Mouse (Mus musculus): ENCODE data around the gene Grasp. TPM values are rescaled to one million over a fixed set of nuclear protein-coding genes. Genes with fewer than 3 reads are reported as not detected.
A peak's percentile ranks its signal among the peaks of the same experiment; 100 is the strongest.

The Grasp gene
- polyA plus RNA-seq (2012; rRNA removed): 6.2 and 7.0 TPM in 2 replicates

- Histone ChIP-seq H3K36me3 (ENCODE audit: control insufficient read depth, insufficient read depth, low read length) (no peaks in the 10 kb centered on the region), H3K4me1 (ENCODE audit: control insufficient read depth, insufficient read depth, low read length) (no peaks in the 10 kb centered on the region; the same call in 1 of the 2 replicates), H3K4me3 (ENCODE audit: insufficient read depth, low read depth, low read length) (peak within 1 kb of the TSS; percentile 74), H3K27me3 (replicated peaks; ENCODE audit: control insufficient read depth, insufficient read depth, low read length) (no peaks in the 10 kb centered on the region), H3K27ac (ENCODE audit: insufficient read depth, low read depth, low read length) (peak within 1 kb of the TSS; percentile 67)
- TF ChIP-seq POLR2A (IDR thresholded peaks at IDR 0.05; ENCODE audit: low read depth, low read length) (peak; percentile 91), CTCF (conservative IDR thresholded peaks at IDR 0.05; ENCODE audit: insufficient read depth, insufficient read length, low read depth, low read length) (no peak)
- WGBS: 2% methylated on average over 77 of the region's 77 CpGs
- DNase-seq: peak; percentile 94
These were observed at the start of gene Grasp for GRCm38 (mm10) chr15:101224006-101224906. Gene Grasp (plus strand): TSS chr15:101224188.

DNA sequence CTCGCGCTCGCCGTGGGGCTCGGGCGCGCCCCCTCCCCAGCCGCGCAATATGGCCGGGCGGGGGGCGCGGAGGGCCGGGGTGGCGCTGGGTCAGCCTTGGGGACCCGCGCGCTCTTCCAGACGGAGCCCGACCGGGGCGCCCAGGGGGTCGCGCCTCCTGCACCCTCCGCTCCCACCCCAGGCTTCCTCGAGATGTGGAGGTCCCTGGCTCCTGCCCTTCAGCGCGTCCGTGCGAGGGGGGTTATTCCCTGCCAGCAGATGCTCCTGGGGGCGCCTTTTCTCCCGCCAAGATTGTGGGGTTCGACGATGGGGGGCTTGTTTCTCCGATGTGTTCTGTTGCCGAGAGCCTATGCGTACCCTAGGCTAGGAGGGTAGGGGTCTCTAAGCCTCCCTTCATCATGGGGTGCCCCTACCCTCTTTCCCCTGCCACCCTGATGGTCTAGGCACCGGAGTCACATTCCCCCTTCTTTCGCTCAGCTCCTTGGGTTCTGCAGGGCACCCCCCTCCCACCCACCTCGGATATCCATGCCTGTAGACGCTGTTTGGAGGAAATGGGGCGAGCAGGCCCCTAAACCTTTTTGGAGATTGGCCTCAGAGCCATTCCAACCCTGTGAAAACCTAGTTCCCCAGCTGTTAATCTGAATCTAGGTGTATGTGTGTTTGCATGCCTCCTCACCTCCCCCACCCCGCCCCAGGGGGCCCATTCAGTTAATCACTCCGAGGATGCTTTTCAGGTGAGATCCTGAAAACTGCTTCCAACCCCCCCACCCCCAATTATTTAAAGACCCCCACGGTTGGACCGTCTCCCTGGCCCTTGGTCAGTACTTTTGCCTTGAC lies 49.5 kb upstream of the Grasp start:
- no peak for DNase-seq
- no peak for TF ChIP-seq POLR2A (IDR thresholded peaks at IDR 0.05; ENCODE audit: low read depth, low read length)
- no peak for TF ChIP-seq CTCF (conservative IDR thresholded peaks at IDR 0.05; ENCODE audit: insufficient read depth, insufficient read length, low read depth, low read length)
- Histone ChIP-seq H3K27ac (ENCODE audit: insufficient read depth, low read depth, low read length) (peak overlapping the region; percentile 67), H3K36me3 (ENCODE audit: control insufficient read depth, insufficient read depth, low read length) (no peaks in the 10 kb centered on the region), H3K4me3 (ENCODE audit: insufficient read depth, low read depth, low read length) (peak overlapping the region; percentile 69), H3K4me1 (ENCODE audit: control insufficient read depth, insufficient read depth, low read length) (peaks cover 13% of the 10 kb centered on the region), H3K27me3 (replicated peaks; ENCODE audit: control insufficient read depth, insufficient read depth, low read length) (no peaks in the 10 kb centered on the region)
- WGBS: 1% methylated on average over 40 of the region's 46 CpGs

DNA sequence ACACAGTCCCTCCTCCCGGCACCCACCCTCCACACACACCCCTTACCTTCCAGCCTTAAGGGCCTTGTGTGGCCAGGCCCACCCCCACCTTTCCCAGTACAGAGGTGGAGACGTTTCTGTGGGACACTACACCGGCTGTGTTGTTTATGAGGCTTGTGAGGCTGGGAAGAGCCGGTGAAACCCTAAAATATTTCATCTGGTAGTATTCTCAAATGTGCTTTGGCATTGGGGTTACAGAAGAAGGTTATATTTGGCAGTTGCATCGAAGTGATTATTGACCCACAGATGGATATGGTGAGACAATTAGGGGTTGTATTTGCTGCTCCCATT lies 48.9 kb upstream of the Grasp start:
- Histone ChIP-seq H3K27me3 (replicated peaks; ENCODE audit: control insufficient read depth, insufficient read depth, low read length) (no peaks in the 10 kb centered on the region), H3K4me3 (ENCODE audit: insufficient read depth, low read depth, low read length) (peak overlapping the region; percentile 69), H3K36me3 (ENCODE audit: control insufficient read depth, insufficient read depth, low read length) (no peaks in the 10 kb centered on the region), H3K27ac (ENCODE audit: insufficient read depth, low read depth, low read length) (peak overlapping the region; percentile 52), H3K4me1 (ENCODE audit: control insufficient read depth, insufficient read depth, low read length) (peaks cover 17% of the 10 kb centered on the region)
- TF ChIP-seq POLR2A (IDR thresholded peaks at IDR 0.05; ENCODE audit: low read depth, low read length): no peak
- TF ChIP-seq CTCF (conservative IDR thresholded peaks at IDR 0.05; ENCODE audit: insufficient read depth, insufficient read length, low read depth, low read length): no peak
- DNase-seq: no peak
- 14% methylated on average over 5 of the region's 5 CpGs for WGBS

- DNase-seq: no peak
- TF ChIP-seq CTCF (conservative IDR thresholded peaks at IDR 0.05; ENCODE audit: insufficient read depth, insufficient read length, low read depth, low read length) (no peak), POLR2A (IDR thresholded peaks at IDR 0.05; ENCODE audit: low read depth, low read length) (no peak)
- Histone ChIP-seq H3K27me3 (replicated peaks; ENCODE audit: control insufficient read depth, insufficient read depth, low read length) (no peaks in the 10 kb centered on the region), H3K4me1 (ENCODE audit: control insufficient read depth, insufficient read depth, low read length) (peaks cover 24% of the 10 kb centered on the region), H3K36me3 (ENCODE audit: control insufficient read depth, insufficient read depth, low read length) (no peaks in the 10 kb centered on the region), H3K4me3 (ENCODE audit: insufficient read depth, low read depth, low read length) (peak overlapping the region; percentile 69), H3K27ac (ENCODE audit: insufficient read depth, low read depth, low read length) (peak overlapping the region; percentile 29)
- 15% methylated on average over 17 of the region's 17 CpGs for WGBS
These were observed 48.2 kb upstream of the Grasp start for GRCm38 (mm10) chr15:101175613-101176283.

GRCm38 (mm10) chr15:101176284-101176680 lies 47.7 kb upstream of the Grasp start:
- Histone ChIP-seq H3K4me3 (ENCODE audit: insufficient read depth, low read depth, low read length) (no peak overlapping the region), H3K4me1 (ENCODE audit: control insufficient read depth, insufficient read depth, low read length) (peaks cover 29% of the 10 kb centered on the region), H3K27me3 (replicated peaks; ENCODE audit: control insufficient read depth, insufficient read depth, low read length) (no peaks in the 10 kb centered on the region), H3K36me3 (ENCODE audit: control insufficient read depth, insufficient read depth, low read length) (no peaks in the 10 kb centered on the region), H3K27ac (ENCODE audit: insufficient read depth, low read depth, low read length) (peak overlapping the region; percentile 29)
- 23% methylated on average over 3 of the region's 3 CpGs for WGBS
- TF ChIP-seq CTCF (conservative IDR thresholded peaks at IDR 0.05; ENCODE audit: insufficient read depth, insufficient read length, low read depth, low read length) (no peak), POLR2A (IDR thresholded peaks at IDR 0.05; ENCODE audit: low read depth, low read length) (no peak)
- no peak for DNase-seq

- TF ChIP-seq CTCF (conservative IDR thresholded peaks at IDR 0.05; ENCODE audit: insufficient read depth, insufficient read length, low read depth, low read length) (no peak), POLR2A (IDR thresholded peaks at IDR 0.05; ENCODE audit: low read depth, low read length) (no peak)
- no peaks in the 10 kb centered on the region for H3K27me3 ChIP-seq (replicated peaks; ENCODE audit: control insufficient read depth, insufficient read depth, low read length)
These were observed 46.9 kb upstream of the Grasp start for GRCm38 (mm10) chr15:101176795-101177691.

More at GRCm38 (mm10) chr15:101176795-101177691, 46.9 kb upstream of the Grasp start:
- 39% methylated on average over 8 of the region's 8 CpGs for WGBS
- Histone ChIP-seq H3K4me3 (ENCODE audit: insufficient read depth, low read depth, low read length) (no peak overlapping the region), H3K36me3 (ENCODE audit: control insufficient read depth, insufficient read depth, low read length) (no peaks in the 10 kb centered on the region), H3K27ac (ENCODE audit: insufficient read depth, low read depth, low read length) (peak overlapping the region; percentile 41), H3K4me1 (ENCODE audit: control insufficient read depth, insufficient read depth, low read length) (peaks cover 33% of the 10 kb centered on the region)
- no peak for DNase-seq
